ENCODE assay signal across 8 mouse cellular contexts in the genomic region with DNA sequence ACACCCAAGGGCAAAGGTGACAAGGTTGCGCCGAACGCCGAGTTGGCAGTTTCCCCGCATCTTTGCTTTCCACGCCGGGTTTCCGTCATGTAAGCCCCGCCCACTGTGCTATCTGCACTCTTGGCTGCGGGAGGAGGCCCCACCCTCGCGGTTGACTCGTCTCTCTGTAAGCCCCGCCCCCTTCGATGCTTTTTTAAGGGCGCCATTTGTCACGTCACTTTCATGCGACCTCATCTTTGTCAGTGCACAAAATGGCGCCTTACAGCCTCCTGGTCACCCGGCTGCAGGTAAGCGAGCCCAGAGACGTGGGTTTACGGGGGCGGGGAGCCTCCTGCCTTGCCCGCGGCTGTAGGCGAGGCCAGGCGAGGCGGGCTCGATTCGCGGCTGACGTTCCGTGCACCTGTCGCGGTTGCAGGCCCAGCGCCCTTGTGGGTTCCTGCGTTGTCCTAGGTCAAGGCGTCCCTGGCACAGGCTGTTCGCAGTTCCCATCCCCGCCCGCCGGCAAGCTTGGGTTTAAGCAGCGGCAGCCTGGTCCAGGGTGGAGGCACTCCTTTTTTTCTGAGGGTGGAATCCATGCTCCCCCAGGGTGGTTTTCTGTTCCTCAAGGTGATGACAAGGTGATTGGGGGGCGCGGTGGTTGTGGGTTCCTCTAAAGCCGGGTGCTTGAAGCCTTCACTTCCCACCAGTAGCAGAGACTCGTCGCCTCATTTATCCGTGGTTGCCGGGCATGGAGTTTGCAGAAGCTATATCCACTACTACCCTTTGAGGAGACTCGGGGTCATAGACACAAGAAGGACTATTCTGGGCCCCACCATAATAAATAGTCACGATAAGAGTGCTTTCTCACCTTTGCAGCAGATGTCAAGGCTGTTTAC. TPM values are rescaled to one million over a fixed set of nuclear protein-coding genes. Genes with fewer than 3 reads are reported as not detected.
DNase-seq lines count a peak whose midpoint lies in the region; ATAC-seq and TF ChIP-seq lines count a peak whose summit lies in the region.

Gene Aco2 (plus strand): TSS at position 48 of the 875 bp plus-strand sequence.

- H3K27ac ChIP-seq in cortical plate, adult 2 months (ENCODE audit: insufficient read depth, low read length), result peak within 1 kb of the TSS; percentile 97

- peak; percentile 99 for DNase-seq in gastrocnemius, adult 8-10 months (ENCODE audit: low spot score in 2 of 2)
- peak; percentile 100 for DNase-seq in induced T-regulatory cell, adult 2 months (ENCODE audit: low read depth)
- peak; percentile 96 to 100 for DNase-seq in left cerebral cortex, adult 9 months (ENCODE audit: low spot score in 2 of 2)
- DNase-seq in right cerebral cortex, postnatal 14 days, result peak; percentile 99
- peak; percentile 99 to 100 for DNase-seq in urinary bladder, postnatal 36 days (ENCODE audit: low spot score in 2 of 2)

- TF ChIP-seq POLR2A in cortical plate, adult 2 months (IDR thresholded peaks at IDR 0.05; ENCODE audit: extremely low read depth, insufficient read depth, low read length), result peak; percentile 69

- ATAC-seq in activated CD4-positive, CD25-positive, alpha-beta regulatory T cell, adult 4 months, result peak; percentile 82
- ATAC-seq in megakaryocyte progenitor cell, adult 5-6 weeks (replicated peaks; ENCODE audit: poor library complexity), result peak; percentile 90

- 0 out of 2 replicates have a peak, but pooled peaks cover 2% of the 10 kb centered on the region for H3K4me1 ChIP-seq in cortical plate, adult 2 months (ENCODE audit: control insufficient read depth, insufficient read depth, low read length)

- peak within 1 kb of the TSS; percentile 79 for H3K4me3 ChIP-seq in cortical plate, adult 2 months (ENCODE audit: insufficient read depth, low read length)

- TF ChIP-seq CTCF in cortical plate, adult 2 months (IDR thresholded peaks at IDR 0.05; ENCODE audit: extremely low read depth, insufficient read depth, low read length), result no peak

RNA-seq across cellular contexts. Expression of gene Aco2, which starts in this region (rescaled TPM):
- 100 to 1,000 TPM in 1 of 2 experiments, 10 to 100 TPM in 1; 84.4 to 105 TPM for polyA plus RNA-seq in activated CD4-positive, CD25-positive, alpha-beta regulatory T cell, adult 4 months (2017; shearing (Covaris generic))
- 533 and 545 TPM in 2 replicates for polyA plus RNA-seq in cortical plate, adult 2 months (2012; rRNA removed)
- 1,000 to 10,000 TPM; 1,068 to 1,166 (median 1,137) TPM for total RNA-seq in gastrocnemius, adult 8-10 months (2022)
- 77.3 and 90.7 TPM in 2 replicates for total RNA-seq in megakaryocyte progenitor cell, adult 5-6 weeks (2015)
- total RNA-seq in megakaryocyte progenitor cell, adult 5-6 weeks (2017), result 122 and 130 TPM in 2 replicates

Comparison
In these comparisons a context has a peak if more than half of its experiments do, and no peak if none do; other contexts are left out.
1. Peak in every context shown above with its lines: DNase-seq, ATAC-seq, H3K4me3 ChIP-seq and H3K27ac ChIP-seq.
2. RNA of gene Aco2 (total RNA-seq): 1,068 to 1,166 TPM in gastrocnemius, adult 8-10 months; 77.3 to 130 TPM in megakaryocyte progenitor cell, adult 5-6 weeks; every median in the first group is over 4 times any median in the second.